Mouse (Mus musculus) telencephalon, adult 2 months (tissue): ENCODE data around the gene Car12.

Source experiments
- DNase-seq: peaks from one replicate; pipeline ENCODE4 v3.0.0-alpha.2; 2011; ENCODE audit warnings: low read depth, low spot score

The Car12 gene

GRCm38 (mm10) chr9:66710626-66711025 lies 2.9 kb upstream of the Car12 start:
- DNase-seq: no peak

- DNase-seq: no peak
Observed at GRCm38 (mm10) chr9:66714022-66714515, 583 bp downstream of the Car12 start.

DNA sequence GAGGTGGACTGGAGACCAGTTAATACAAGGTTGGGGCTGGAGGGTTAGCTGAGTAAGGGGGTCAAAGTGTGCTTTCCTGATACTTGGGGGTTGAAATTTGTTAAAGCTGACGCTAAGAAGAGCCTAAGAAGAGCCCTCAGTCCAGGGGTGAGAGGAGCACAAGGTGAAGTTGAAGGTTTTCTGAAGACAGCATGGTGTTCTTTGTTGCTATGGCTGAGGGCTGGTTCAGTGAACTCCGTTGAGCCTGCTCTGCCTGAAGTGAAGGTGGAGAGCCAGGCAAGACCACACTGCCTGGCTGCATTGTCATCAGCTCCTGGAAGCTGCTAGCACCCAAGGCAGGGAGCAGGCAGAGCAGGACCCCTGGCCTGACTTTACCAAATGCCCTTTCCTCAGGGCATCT lies 1.9 kb downstream of the Car12 start:
- no peak for DNase-seq

DNA sequence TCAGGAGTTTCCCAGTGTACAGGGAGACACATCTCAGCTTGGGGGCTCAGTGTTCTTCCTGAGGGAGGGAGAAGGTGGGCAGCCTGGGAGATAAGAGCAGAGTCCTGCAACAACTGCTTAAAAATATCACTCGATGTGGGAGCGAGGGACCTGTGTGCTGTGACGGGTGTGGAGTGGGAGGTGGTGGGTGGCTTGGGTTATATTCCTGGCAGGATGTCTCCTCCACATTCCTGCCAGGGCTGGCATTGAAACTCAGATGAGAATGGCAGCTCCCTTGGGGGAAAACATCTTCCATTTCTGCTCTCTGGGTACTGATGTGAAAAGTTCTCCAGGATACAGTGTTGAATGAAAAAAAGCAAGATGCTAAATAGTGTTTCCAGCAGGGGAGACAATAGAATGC lies 3.0 kb downstream of the Car12 start:
- DNase-seq: peak; percentile 68

GRCm38 (mm10) chr9:66720686-66721450 lies 7.4 kb downstream of the Car12 start:
- no peak for DNase-seq

- DNase-seq: peak; percentile 56
Observed at GRCm38 (mm10) chr9:66722187-66722868, 8.8 kb downstream of the Car12 start.

DNA sequence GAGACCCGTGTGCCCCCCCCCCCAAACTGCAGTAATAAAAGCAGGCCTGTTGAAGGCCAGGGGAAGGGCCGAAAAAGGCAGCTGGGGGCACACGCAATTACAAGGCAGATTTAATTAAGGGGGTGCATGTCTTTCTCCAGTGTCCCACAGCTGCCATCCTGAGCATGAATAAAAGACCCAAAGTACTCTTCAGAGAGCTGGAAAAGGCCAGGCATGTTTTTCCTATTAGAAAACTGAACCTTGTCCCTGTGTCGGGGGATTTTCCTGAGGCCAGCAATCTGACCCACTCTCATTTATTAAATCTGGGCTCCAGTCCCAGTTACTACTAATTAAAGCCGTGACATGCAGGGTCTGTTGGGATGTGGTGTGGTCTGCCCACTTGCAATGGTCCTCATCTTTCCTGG lies 9.4 kb downstream of the Car12 start:
- DNase-seq: no peak

DNA sequence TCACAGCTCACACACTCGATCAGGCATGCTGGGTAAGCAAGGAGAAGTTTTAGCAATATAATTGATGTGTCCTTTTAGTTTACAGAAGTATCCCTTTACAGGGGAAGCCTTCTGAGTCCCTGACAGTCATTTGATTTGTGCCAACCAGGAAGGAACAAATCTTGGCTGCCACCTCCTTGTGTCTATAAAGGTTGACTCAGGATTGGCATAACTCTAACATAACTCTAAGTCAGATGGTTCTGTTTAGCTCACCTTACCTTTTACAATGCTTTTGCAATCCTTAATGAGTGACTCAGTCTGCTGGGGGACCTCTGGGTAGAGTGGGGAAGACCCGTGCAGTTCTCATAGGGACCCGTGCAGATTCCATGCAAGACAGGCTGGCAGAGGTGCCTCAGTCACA lies 12.1 kb downstream of the Car12 start:
- DNase-seq: no peak

GRCm38 (mm10) chr9:66727333-66727732 lies 13.8 kb downstream of the Car12 start:
- no peak for DNase-seq

- DNase-seq: no peak
Observed at GRCm38 (mm10) chr9:66730556-66730955, 17.1 kb downstream of the Car12 start.

DNA sequence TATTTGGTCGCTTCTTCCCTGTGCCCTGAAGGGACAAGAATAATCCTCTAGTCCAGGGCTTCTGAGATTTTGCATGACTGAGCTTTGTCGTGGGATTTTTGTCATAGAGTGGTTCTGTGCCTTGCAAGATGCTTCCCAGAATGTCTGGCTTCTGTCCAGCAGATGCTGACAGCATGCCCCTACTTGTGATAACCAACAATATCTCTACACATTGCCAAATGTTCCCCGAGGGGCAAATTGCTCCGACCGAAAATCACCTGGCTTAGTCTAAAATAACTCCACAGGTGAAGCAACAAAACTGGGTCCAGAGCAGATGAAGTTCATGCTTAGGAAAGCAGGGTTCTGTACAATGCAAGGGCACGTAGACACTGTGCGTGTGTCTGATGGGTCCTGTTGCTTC lies 17.8 kb downstream of the Car12 start:
- DNase-seq: no peak

DNA sequence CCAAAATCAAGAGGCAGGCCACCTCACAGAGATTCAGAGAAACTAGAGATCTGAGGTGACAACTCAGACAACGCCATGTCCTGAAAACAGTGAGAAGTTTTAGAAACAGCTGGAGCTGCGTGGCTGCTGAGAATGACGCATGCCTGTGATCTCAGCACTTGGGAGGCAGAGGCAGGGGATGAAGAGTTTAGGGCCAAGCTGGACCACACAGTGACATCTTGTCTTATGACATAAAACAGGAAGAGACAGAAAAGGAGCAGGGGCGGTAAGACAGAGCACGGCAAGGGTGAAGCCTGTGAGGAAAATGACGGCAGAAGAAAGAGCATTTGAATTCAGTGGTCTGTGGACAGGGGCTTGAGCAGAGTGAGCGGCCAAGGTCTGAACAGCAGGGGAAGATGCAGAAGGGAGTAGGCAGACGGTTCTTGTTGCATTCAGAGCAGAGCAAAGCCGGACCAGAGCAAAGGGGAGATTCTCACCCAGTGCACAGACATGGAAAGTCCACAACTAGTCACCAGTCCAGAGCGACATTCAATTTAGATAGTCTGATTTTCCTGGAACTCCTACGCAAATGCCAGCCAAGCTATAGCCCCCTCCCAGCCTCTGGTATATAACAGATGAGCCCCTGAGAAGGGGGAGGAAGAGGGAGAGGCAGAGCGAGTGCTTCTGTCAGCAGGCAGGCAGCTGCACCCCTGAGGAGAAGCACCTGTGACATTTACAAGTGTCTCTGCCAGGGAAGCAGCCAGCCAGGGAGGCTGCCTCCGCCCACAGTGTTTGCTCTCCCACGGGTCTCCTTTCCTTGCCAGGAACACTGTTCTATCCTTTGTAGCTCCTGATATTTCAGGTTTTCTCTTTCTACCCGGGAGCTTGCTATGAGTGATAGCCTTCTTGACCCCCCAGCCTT lies 19.6 kb downstream of the Car12 start:
- peak; percentile 70 for DNase-seq

GRCm38 (mm10) chr9:66734568-66734967 lies 21.1 kb downstream of the Car12 start:
- no peak for DNase-seq

- peak; percentile 62 for DNase-seq
Observed at GRCm38 (mm10) chr9:66735122-66735521, 21.6 kb downstream of the Car12 start.

- no peak for DNase-seq
Observed at GRCm38 (mm10) chr9:66736016-66736415, 22.5 kb downstream of the Car12 start.

DNA sequence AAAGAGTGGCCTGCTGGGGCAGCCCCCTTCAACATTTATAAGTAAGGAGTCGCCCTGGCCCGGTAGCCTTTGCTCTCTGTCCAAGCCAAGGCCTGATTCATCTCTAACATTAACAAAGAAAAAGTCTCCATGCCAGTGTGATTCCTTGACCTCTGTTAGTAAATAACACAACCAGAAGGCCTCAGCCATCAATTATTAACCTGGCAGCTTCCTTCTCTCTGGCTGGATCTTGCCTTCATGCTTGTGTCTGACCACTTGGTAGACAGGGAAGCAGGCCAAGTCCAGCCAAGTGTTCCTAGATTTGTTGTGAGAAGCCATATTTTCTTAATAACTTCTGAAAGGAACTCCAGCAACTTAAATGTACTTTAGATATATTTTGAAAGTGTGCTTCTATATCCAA lies 23.1 kb downstream of the Car12 start:
- no peak for DNase-seq

DNA sequence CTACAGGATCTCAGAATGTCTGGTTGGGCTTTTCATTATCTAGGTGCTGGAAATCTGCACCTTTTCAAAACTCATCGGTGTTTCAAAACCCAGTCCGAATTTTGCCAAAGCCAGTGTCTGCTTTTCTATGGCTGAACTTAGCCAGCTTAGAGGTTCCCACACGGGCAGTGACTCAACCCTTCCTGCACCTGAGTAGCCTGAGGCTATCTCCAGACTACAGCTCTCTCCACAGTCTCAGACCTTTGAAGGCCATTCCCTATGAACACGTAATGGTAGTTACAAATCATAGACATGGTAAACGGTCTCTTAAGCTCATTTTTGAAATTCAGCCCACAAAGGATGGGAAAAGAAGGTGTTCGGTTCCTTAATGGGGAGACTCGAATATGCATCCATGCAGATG lies 26.0 kb downstream of the Car12 start:
- DNase-seq: no peak

- DNase-seq: no peak
Observed at GRCm38 (mm10) chr9:66744531-66744930, 31.0 kb downstream of the Car12 start.

- DNase-seq: peak; percentile 61
Observed at GRCm38 (mm10) chr9:66748390-66748789, 34.9 kb downstream of the Car12 start.

DNA sequence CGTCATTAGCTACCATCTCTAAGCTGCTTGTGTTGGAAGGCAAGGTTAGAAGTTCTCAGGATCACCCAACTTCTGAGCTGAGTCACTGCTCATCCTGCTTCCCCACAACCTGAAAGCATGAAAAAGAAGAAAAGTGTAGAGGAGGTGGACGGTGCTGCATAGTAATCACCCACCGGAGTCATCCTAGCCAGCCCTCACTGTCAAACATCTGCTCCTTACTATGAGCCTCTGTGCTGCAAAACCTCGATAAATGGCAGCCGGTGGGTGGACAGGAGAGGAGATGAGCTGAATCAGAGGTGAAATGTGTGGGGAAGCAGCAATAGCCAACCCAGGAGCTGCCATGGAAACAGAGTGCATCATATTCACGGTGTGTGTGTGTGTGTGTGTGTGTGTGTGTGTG lies 39.4 kb downstream of the Car12 start:
- peak; percentile 66 for DNase-seq

- no peak for DNase-seq
Observed at GRCm38 (mm10) chr9:66760991-66761390, 47.5 kb downstream of the Car12 start.

DNA sequence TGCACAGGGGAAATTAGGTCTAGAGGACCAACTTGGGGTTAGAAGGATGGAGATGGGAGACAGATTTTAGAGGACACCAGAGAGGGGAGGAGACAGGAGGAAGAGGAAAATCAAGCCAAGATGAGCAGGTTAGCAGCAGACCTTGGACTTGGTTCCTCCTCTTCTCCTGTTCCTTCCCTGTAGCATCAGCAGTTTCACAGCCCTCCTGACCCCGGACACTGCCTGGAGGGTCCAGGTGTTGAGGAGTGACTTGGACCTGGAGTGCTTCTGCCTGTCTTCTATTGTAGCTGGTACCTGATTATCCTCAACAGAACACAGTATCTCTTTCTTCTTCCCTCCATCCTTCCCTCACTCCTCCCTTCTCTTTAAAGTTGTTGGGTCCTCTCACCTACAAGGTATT lies 55.2 kb downstream of the Car12 start:
- DNase-seq: no peak
